Mouse (Mus musculus) hindbrain, embryonic 11.5 days (tissue): ENCODE results near the gene Fam167b. TPM values are rescaled to one million over a fixed set of nuclear protein-coding genes. Genes with fewer than 3 reads are reported as not detected.

Source experiments
- ATAC-seq: fragments of 200-750 bp; cut with Nextera tagmentation; 2 replicates; pipeline ENCODE4 v1.8.0; 2017; ENCODE audit warnings: mild to moderate bottlenecking, moderate TSS enrichment, moderate library complexity; ENCODE audit not compliant: low FRiP score
- DNase-seq: peaks from one replicate; pipeline ENCODE4 v3.0.0-alpha.2; 2015; ENCODE audit warnings: low spot score
- H3K27ac ChIP-seq: fragments of 300-500 bp; sonication (generic); 2 replicates; pipeline ENCODE4 v1.5.1; 2014; ENCODE audit warnings: mild to moderate bottlenecking, low read depth, low read length
- H3K27me3 ChIP-seq: fragments of 300-500 bp; sonication (generic); 2 replicates; pipeline ENCODE4 v1.6.1; 2014; ENCODE audit warnings: mild to moderate bottlenecking, low read length, moderate library complexity, mixed read lengths; ENCODE audit not compliant: control insufficient read depth, insufficient read depth
- H3K36me3 ChIP-seq: fragments of 300-500 bp; sonication (generic); 2 replicates; pipeline ENCODE4 v1.6.1; 2014; ENCODE audit warnings: mild to moderate bottlenecking, low read length, moderate library complexity, mixed read lengths; ENCODE audit not compliant: control insufficient read depth, insufficient read depth
- H3K4me1 ChIP-seq: fragments of 300-500 bp; sonication (generic); replicated peaks from 2 replicates; pipeline ENCODE4 v1.6.1; 2014; ENCODE audit warnings: low read length, mixed read lengths; ENCODE audit not compliant: control insufficient read depth, insufficient read depth
- H3K4me2 ChIP-seq: fragments of 300-500 bp; sonication (generic); replicated peaks from 2 replicates; pipeline ENCODE4 v1.6.1; 2014; ENCODE audit warnings: mild to moderate bottlenecking, low read depth, low read length
- H3K4me3 ChIP-seq: fragments of 300-500 bp; sonication (generic); 2 replicates; pipeline ENCODE4 v1.5.1; 2014; ENCODE audit warnings: low read depth, low read length
- H3K9ac ChIP-seq: fragments of 300-500 bp; sonication (generic); 2 replicates; pipeline ENCODE4 v1.6.1; 2014; ENCODE audit warnings: low read depth, low read length
- H3K9me3 ChIP-seq: fragments of 300-500 bp; sonication (generic); 2 replicates; pipeline ENCODE4 v1.6.1; 2016; ENCODE audit warnings: low read length; ENCODE audit not compliant: control insufficient read depth
- WGBS: fragments of 180-500 bp; shearing (Covaris S2); extraction: QIAGEN DNeasy Blood & Tissue Kit; methylation state at CpG from one replicate; pipeline ENCODE4 v1.1.7; 2014; 5-methylcytosine and 5-hydroxymethylcytosine counted together
- polyA plus RNA-seq: library from polyadenylated mRNA; unstranded; fragments of >200 nt; fragmentation: Nextera tagmentation; extraction: Ambion mirVana; gene quantifications from 2 replicates; pipeline ENCODE4 v1.2.1, GENCODE M21; 2014

The Fam167b gene
- polyA plus RNA-seq, 1 experiment from 2014 or later: 1.0 TPM

DNA sequence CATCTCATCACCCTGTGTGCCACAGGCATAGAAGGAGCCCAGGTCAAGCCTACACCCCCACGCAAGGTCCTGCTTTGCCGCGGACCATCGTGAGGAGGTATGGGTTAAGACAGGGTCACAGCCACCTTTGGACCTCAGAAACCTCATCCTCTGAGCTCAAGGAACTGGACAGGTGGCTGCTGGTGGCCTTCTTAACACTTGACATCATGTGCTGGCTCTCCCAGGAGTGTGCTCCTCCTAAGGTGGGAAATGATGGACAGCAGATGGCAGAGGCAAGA, 5.3 kb downstream of the Fam167b start:
- no peak overlapping the region for H3K27ac ChIP-seq
- no peak overlapping the region for H3K4me3 ChIP-seq
- no peaks in the 10 kb centered on the region for H3K9me3 ChIP-seq
- no peak overlapping the region for H3K4me2 ChIP-seq
- DNase-seq (no peak), ATAC-seq (no peak)
- H3K9ac ChIP-seq: no peak overlapping the region
- 93% methylated on average over 4 of the region's 4 CpGs for WGBS
- H3K4me1 ChIP-seq: 0 out of 2 replicates have a peak, but pooled peaks cover 2% of the 10 kb centered on the region
- no peaks in the 10 kb centered on the region for H3K27me3 ChIP-seq
- no peaks in the 10 kb centered on the region for H3K36me3 ChIP-seq

GRCm38 (mm10) chr4:129572236-129573092, 5.9 kb downstream of the Fam167b start:
- H3K36me3 ChIP-seq: no peaks in the 10 kb centered on the region
- DNase-seq (no peak), ATAC-seq (no peak)
- 83% methylated on average over 13 of the region's 13 CpGs for WGBS
- no peaks in the 10 kb centered on the region for H3K9me3 ChIP-seq
- H3K9ac ChIP-seq: no peak overlapping the region
- H3K27ac ChIP-seq: no peak overlapping the region
- 0 out of 2 replicates have a peak, but pooled peaks cover 2% of the 10 kb centered on the region for H3K4me1 ChIP-seq
- no peaks in the 10 kb centered on the region for H3K27me3 ChIP-seq
- no peak overlapping the region for H3K4me3 ChIP-seq
- H3K4me2 ChIP-seq: no peak overlapping the region

DNA sequence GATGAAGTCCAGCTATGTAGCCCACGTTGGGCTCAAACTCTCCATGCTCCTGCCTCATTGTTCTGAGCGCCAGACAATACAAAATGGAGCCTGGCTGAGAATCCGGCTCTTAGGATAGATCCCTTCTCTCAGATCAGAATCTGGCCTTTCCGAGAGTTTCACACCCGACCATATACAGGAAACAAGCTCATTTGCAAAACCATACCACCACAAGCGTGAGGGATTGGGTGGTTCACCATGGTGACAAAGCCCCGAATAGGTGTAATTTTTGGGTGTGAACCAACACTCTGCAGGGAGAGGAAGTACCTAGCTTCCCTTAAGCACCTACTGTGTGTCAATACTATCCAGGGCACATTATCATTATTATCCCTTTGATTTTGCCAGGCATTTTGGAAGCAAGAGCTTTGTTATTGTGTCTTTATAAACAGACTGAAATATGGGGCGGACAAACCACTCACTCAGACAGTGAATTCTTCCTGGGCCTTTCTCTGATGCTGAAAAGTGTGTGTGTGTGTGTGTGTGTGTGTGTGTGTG, 6.7 kb downstream of the Fam167b start:
- Histone ChIP-seq H3K4me1 (no peaks in the 10 kb centered on the region), H3K36me3 (no peaks in the 10 kb centered on the region), H3K27me3 (no peaks in the 10 kb centered on the region), H3K27ac (no peak overlapping the region), H3K9ac (no peak overlapping the region), H3K4me3 (no peak overlapping the region), H3K4me2 (no peak overlapping the region), H3K9me3 (no peaks in the 10 kb centered on the region)
- WGBS: 79% methylated on average over 8 of the region's 8 CpGs
- no peak for ATAC-seq
- no peak for DNase-seq

DNA sequence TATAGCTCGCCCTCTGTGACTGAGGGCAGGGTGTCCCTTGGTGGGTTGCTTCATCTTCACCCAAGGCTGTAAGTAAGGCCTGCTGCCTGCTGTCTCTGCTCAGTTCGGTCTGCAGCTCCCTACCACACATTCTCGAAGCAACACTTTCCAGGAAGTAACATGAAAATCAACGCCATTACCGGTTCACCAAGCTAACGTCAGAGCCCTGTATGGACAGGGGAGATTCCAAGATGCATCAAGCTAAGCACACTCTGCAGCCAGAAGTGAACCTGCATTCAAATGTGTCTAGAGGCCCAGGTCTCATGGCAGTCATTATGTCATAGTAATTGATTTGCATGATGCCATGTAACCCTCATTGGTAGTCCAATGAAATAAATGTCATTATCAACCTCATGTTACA, 8.3 kb downstream of the Fam167b start:
- DNase-seq (no peak), ATAC-seq (no peak)

DNA sequence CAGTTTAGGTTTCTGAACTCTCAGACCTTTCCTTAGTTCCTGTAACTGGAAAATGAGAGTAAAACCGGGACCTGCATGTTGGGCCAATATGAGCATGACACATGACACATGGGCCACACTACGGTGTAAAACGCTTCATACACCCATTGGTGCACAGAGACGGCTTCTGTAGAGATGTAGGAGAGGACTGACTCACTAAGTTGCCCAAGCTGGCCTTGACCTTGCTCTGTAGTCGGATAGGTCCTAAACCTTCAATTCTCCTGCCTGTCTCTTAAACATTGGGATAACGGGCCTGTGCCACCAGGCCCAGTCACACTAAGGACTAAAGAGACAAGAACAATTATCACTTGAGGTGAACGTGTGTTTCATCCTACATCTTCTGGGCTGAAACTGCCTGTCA, 10.0 kb downstream of the Fam167b start:
- H3K36me3 ChIP-seq: no peaks in the 10 kb centered on the region
- DNase-seq (no peak), ATAC-seq (no peak)
- H3K4me1 ChIP-seq: no peaks in the 10 kb centered on the region
- H3K27me3 ChIP-seq: no peaks in the 10 kb centered on the region
- WGBS: 94% methylated on average over 7 of the region's 7 CpGs
- H3K4me2 ChIP-seq: no peak overlapping the region
- no peaks in the 10 kb centered on the region for H3K9me3 ChIP-seq
- H3K9ac ChIP-seq: no peak overlapping the region
- H3K27ac ChIP-seq: no peak overlapping the region
- H3K4me3 ChIP-seq: no peak overlapping the region

More for the DNA sequence above, 8.3 kb downstream of the Fam167b start:
- Histone ChIP-seq H3K9ac (no peak overlapping the region), H3K4me2 (no peak overlapping the region), H3K36me3 (no peaks in the 10 kb centered on the region), H3K4me1 (no peaks in the 10 kb centered on the region), H3K27me3 (no peaks in the 10 kb centered on the region), H3K9me3 (no peaks in the 10 kb centered on the region), H3K4me3 (no peak overlapping the region), H3K27ac (no peak overlapping the region)
- WGBS: 93% methylated on average over 6 of the region's 6 CpGs

GRCm38 (mm10) chr4:129565139-129565538, 13.2 kb downstream of the Fam167b start:
- Histone ChIP-seq H3K9ac (no peak overlapping the region), H3K27me3 (no peaks in the 10 kb centered on the region), H3K9me3 (no peaks in the 10 kb centered on the region), H3K4me1 (no peaks in the 10 kb centered on the region), H3K36me3 (no peaks in the 10 kb centered on the region), H3K27ac (no peak overlapping the region), H3K4me2 (no peak overlapping the region), H3K4me3 (no peak overlapping the region)
- WGBS: 84% methylated on average over 6 of the region's 6 CpGs
- DNase-seq: no peak
- ATAC-seq: no peak

- Histone ChIP-seq H3K4me1 (no peaks in the 10 kb centered on the region), H3K36me3 (no peaks in the 10 kb centered on the region), H3K4me2 (no peak overlapping the region), H3K27ac (no peak overlapping the region), H3K9ac (no peak overlapping the region), H3K27me3 (no peaks in the 10 kb centered on the region), H3K9me3 (no peaks in the 10 kb centered on the region), H3K4me3 (no peak overlapping the region)
- WGBS: 59% methylated on average over 8 of the region's 8 CpGs
- DNase-seq (peak; percentile 34), ATAC-seq (no peak)
These were observed 14.6 kb downstream of the Fam167b start for GRCm38 (mm10) chr4:129563718-129564117.

GRCm38 (mm10) chr4:129561184-129561583, 17.2 kb downstream of the Fam167b start:
- Histone ChIP-seq H3K36me3 (no peaks in the 10 kb centered on the region), H3K4me1 (no peaks in the 10 kb centered on the region), H3K4me2 (no peak overlapping the region), H3K9me3 (no peaks in the 10 kb centered on the region), H3K4me3 (no peak overlapping the region), H3K9ac (no peak overlapping the region), H3K27me3 (no peaks in the 10 kb centered on the region), H3K27ac (no peak overlapping the region)
- DNase-seq (no peak), ATAC-seq (no peak)
- 91% methylated on average over 5 of the region's 5 CpGs for WGBS

DNA sequence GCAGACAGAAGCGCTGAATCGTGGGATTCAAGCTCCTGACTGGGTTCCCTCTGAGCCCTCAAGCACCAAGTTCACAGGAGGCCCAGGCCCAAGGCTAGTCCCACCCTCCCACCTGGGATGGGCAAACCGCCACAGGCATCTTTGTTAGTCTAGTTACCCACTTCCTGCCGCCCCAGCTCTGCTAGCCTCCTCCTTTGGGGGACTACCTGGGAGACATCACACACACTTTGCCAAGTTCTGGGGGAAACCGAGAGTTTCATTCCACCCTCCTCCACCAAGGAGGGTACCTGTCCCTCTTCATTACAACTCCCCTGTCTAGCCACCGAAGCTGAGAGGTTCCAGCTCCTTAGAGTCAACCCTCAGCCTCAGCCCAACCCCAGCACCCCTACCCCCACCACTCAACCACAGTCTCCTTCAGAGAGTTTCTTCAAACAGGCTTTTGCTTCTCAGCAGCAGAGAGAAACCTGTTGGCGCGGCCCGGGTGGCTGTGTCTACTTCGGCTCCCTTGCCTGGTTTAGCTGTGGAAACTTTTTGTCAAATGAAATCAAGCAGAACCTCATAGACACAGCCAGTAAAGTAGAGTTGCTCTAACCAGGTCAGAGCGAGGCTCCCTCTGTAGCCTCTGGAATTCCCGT, 19.9 kb downstream of the Fam167b start:
- Histone ChIP-seq H3K27ac (no peak overlapping the region), H3K4me2 (no peak overlapping the region), H3K4me1 (no peaks in the 10 kb centered on the region), H3K9me3 (no peaks in the 10 kb centered on the region), H3K27me3 (no peaks in the 10 kb centered on the region), H3K36me3 (no peaks in the 10 kb centered on the region), H3K9ac (no peak overlapping the region), H3K4me3 (no peak overlapping the region)
- ATAC-seq (no peak), DNase-seq (no peak)
- WGBS: 87% methylated on average over 12 of the region's 12 CpGs
